Mouse (Mus musculus) hindbrain, embryonic 15.5 days (tissue): Measurements from ENCODE around the gene Fam227a. TPM values are rescaled to one million over a fixed set of nuclear protein-coding genes. Genes with fewer than 3 reads are reported as not detected.

Source experiments
- ATAC-seq: fragments of 200-750 bp; cut with Nextera tagmentation; 2 replicates; pipeline ENCODE4 v1.8.0; 2017; ENCODE audit warnings: low read depth, moderate number of reproducible peaks, moderate TSS enrichment; ENCODE audit not compliant: low FRiP score
- H3K27ac ChIP-seq: fragments of 300-500 bp; sonication (generic); replicated peaks from 2 replicates; pipeline ENCODE4 v1.5.1; 2015; ENCODE audit warnings: mild to moderate bottlenecking, inconsistent platforms
- H3K27me3 ChIP-seq: fragments of 300-500 bp; sonication (generic); 2 replicates; pipeline ENCODE4 v1.6.1; 2015; ENCODE audit warnings: control low read depth, inconsistent platforms
- H3K36me3 ChIP-seq: fragments of 300-500 bp; sonication (generic); 2 replicates; pipeline ENCODE4 v1.6.1; 2015; ENCODE audit warnings: control low read depth, inconsistent platforms
- H3K4me1 ChIP-seq: fragments of 300-500 bp; sonication (generic); replicated peaks from 2 replicates; pipeline ENCODE4 v1.6.1; 2015; ENCODE audit warnings: control low read depth, inconsistent platforms
- H3K4me2 ChIP-seq: fragments of 300-500 bp; sonication (generic); 2 replicates; pipeline ENCODE4 v1.6.1; 2015; ENCODE audit warnings: moderate library complexity, mild to moderate bottlenecking, inconsistent platforms
- H3K4me3 ChIP-seq: fragments of 300-500 bp; sonication (generic); 2 replicates; pipeline ENCODE4 v1.5.1; 2015; ENCODE audit warnings: mild to moderate bottlenecking, inconsistent platforms
- H3K9ac ChIP-seq: fragments of 300-500 bp; sonication (generic); 2 replicates; pipeline ENCODE4 v1.6.1; 2015; ENCODE audit warnings: inconsistent platforms
- H3K9me3 ChIP-seq: fragments of 300-500 bp; sonication (generic); 2 replicates; pipeline ENCODE4 v1.6.1; 2016; ENCODE audit warnings: control low read depth, inconsistent platforms
- WGBS: fragments of 180-500 bp; shearing (Covaris S2); methylation state at CpG from one replicate; pipeline ENCODE4 v1.1.7; 2015; 5-methylcytosine and 5-hydroxymethylcytosine counted together
- polyA plus RNA-seq: library from polyadenylated mRNA; unstranded; fragments of >200 nt; fragmentation: Nextera tagmentation; extraction: Ambion mirVana; gene quantifications from 2 replicates; pipeline ENCODE4 v1.2.1, GENCODE M21; 2015

Gene Fam227a
- polyA plus RNA-seq, 1 experiment from 2014 or later, result 4.5 TPM

DNA sequence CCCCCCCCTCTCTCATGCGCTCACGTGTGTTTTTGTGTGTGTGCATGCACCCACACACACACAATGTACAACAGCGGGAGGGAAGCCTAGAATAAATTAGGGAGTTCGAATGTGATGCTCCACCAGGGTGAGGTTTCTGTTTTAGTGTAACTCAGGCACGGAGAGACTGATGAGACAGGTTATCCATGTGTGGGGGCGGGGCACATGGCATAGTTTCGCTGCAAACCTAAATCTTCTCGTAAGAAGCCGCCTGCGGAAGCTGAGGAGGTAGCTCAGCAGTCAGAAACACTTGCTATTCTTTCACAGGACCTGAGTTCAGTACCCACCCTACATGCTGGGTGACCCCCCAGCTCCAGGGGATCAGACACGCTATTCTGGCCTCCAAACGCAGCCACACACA, 10.6 kb downstream of the Fam227a start:
- Histone ChIP-seq H3K36me3 (peaks cover 40% of the 10 kb centered on the region; the same call in 1 of the 2 replicates), H3K4me3 (no peak overlapping the region), H3K27me3 (no peaks in the 10 kb centered on the region), H3K27ac (no peak overlapping the region), H3K4me2 (no peak overlapping the region), H3K9me3 (no peaks in the 10 kb centered on the region), H3K4me1 (no peaks in the 10 kb centered on the region), H3K9ac (no peak overlapping the region)
- no peak for ATAC-seq
- WGBS, result 93% methylated on average over 12 of the region's 12 CpGs

DNA sequence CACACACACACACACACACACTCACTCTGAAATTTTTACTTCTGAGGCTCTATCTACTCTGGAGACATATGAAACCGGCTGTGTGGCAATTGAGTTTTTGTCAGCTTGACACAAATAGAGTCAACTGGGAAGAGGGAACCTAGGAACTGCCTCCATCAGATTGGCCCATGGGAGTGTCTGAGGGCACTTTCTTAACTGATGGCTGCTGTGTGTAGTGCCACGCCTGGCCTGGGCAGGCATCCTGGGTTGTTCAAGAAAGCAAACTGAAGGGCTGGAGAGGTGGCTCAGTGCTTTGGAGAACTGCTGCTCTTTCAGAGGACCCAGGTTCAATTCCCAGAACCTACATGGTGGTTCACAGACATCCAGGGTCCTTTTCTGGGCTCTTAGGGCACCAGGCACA, 13.3 kb downstream of the Fam227a start:
- Histone ChIP-seq H3K27me3 (no peaks in the 10 kb centered on the region), H3K36me3 (peaks cover 52% of the 10 kb centered on the region), H3K9me3 (no peaks in the 10 kb centered on the region), H3K9ac (no peak overlapping the region), H3K4me2 (no peak overlapping the region), H3K4me1 (no peaks in the 10 kb centered on the region), H3K4me3 (no peak overlapping the region), H3K27ac (no peak overlapping the region)
- ATAC-seq, result no peak
- 90% methylated on average over 2 of the region's 2 CpGs for WGBS

DNA sequence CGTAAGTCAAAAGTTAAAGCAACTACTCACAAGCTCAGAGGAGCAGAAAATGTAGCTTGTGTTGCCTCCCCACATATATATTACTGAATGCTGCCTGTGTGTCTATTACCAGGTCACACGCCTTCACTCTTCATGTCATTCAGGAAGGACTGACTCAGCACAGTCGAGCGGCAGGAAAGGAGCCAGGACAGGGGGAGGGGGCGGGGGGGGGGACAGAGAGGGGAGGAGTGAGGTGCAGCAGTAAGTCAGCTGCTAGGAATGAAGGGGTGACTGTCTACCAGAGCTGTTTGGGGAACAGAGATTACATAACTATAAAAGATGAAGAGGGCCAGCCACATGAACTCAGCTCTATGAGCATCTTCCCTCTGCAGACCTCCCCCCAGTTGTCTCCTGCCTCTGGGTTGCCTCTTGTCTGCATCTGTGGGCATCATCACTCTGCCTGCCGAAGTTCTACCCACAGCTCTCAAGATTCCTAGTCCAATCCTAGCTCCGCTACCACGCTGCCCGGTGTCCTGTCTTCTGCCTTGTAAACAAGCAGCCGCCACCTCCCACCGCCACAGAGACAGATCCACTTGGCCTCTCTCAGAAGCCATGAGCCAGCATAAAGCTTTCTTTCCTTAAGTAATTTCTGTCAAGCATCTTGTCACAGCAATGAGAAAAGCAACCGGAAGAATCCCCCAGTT, 17.5 kb downstream of the Fam227a start:
- H3K9ac ChIP-seq, result no peak overlapping the region
- WGBS, result 81% methylated on average over 11 of the region's 12 CpGs
- no peaks in the 10 kb centered on the region for H3K27me3 ChIP-seq
- no peak overlapping the region for H3K4me3 ChIP-seq
- H3K27ac ChIP-seq, result no peak overlapping the region
- ATAC-seq, result no peak
- no peak overlapping the region for H3K4me2 ChIP-seq
- no peaks in the 10 kb centered on the region for H3K4me1 ChIP-seq
- H3K36me3 ChIP-seq, result peaks cover 53% of the 10 kb centered on the region
- H3K9me3 ChIP-seq, result no peaks in the 10 kb centered on the region

- ATAC-seq, result no peak
- Histone ChIP-seq H3K4me1 (no peaks in the 10 kb centered on the region), H3K9me3 (no peaks in the 10 kb centered on the region), H3K4me3 (no peak overlapping the region), H3K4me2 (no peak overlapping the region), H3K9ac (no peak overlapping the region), H3K27me3 (no peaks in the 10 kb centered on the region), H3K27ac (no peak overlapping the region), H3K36me3 (peaks cover 78% of the 10 kb centered on the region)
- WGBS, result 84% methylated on average over 2 of the region's 2 CpGs
Observed at GRCm38 (mm10) chr15:79630471-79630870, 28.3 kb downstream of the Fam227a start.

DNA sequence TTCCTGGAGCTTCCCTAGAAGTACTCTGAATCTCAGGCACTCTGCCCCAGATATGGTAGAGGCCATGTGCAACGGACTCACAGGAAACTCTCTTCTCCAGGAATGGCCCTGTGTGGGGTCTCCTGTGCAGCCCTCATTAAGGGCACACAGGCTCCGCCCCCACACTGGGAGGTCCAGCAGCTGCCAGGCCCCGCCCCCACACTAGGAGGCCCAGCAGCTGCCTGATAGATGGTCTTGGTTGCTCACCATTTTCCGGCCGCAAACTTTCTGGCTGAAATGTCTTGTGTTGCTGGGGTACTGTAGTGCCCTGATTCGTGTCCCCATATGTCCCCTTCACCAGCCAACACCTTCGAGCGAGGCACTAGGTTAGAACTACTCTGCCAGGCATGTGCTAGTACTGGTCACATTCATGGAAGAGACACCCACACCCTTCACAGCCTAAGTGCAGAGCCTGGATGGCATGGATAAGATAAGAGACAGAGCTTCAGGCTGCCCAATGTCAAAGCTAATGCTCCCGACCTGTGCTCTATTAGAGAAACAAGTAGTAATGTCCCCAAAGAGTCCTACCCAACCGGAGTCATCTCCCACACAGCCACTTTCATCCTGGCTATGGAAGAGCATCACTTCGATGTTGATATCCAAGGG, 38.9 kb downstream of the Fam227a start:
- 88% methylated on average over 11 of the region's 11 CpGs for WGBS
- Histone ChIP-seq H3K27me3 (no peaks in the 10 kb centered on the region), H3K9me3 (no peaks in the 10 kb centered on the region), H3K4me1 (no peaks in the 10 kb centered on the region), H3K27ac (no peak overlapping the region), H3K36me3 (peaks cover 65% of the 10 kb centered on the region), H3K4me2 (no peak overlapping the region), H3K9ac (no peak overlapping the region), H3K4me3 (no peak overlapping the region)
- no peak for ATAC-seq

DNA sequence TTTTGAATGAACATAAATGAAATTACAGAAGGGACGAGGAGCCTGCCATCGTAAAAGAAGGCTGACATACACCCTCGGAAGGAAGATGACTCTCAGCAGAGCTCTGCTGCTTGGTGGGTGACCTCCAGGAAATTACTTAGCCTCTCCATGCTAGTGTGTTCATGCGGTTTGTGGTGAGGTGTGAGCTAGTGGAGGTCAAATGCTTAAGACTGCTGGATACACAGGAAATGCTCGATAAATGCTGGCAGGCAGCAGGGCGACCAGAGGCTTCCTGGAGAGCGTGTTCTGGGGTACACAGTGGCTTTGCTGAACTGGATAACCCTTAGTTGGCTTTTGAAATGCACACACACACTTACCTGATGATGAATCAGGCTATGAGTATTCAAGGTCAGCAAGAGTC, 40.3 kb downstream of the Fam227a start:
- H3K4me3 ChIP-seq, result no peak overlapping the region
- H3K27me3 ChIP-seq, result no peaks in the 10 kb centered on the region
- H3K9me3 ChIP-seq, result no peaks in the 10 kb centered on the region
- H3K4me1 ChIP-seq, result no peaks in the 10 kb centered on the region
- 82% methylated on average over 7 of the region's 7 CpGs for WGBS
- no peak overlapping the region for H3K9ac ChIP-seq
- no peak overlapping the region for H3K4me2 ChIP-seq
- no peak overlapping the region for H3K27ac ChIP-seq
- H3K36me3 ChIP-seq, result peaks cover 62% of the 10 kb centered on the region
- ATAC-seq, result no peak

GRCm38 (mm10) chr15:79617135-79617534, 41.6 kb downstream of the Fam227a start:
- Histone ChIP-seq H3K9me3 (no peaks in the 10 kb centered on the region), H3K4me1 (no peaks in the 10 kb centered on the region), H3K27ac (no peak overlapping the region), H3K9ac (no peak overlapping the region), H3K4me3 (no peak overlapping the region), H3K36me3 (peaks cover 58% of the 10 kb centered on the region), H3K27me3 (no peaks in the 10 kb centered on the region), H3K4me2 (no peak overlapping the region)
- WGBS, result 82% methylated on average over 11 of the region's 11 CpGs
- no peak for ATAC-seq

DNA sequence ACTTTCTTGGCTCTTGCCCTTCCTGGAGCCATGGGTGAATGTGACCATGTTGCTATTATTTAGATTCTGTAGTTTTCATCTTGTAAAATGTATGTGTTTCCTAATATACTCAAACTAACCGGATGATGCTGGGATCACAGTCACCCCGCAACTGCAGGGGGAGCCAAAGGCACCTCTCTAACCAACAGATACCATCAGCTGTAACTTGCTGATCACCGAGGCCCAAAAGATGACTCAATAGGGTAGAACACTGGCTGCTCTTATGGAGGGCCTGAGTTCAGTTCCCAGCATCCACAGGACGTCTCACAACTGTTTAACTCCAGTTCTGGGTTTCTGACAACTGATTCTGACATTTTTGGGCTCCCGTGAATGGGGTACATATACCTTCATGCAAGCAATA, 42.0 kb downstream of the Fam227a start:
- no peak overlapping the region for H3K4me3 ChIP-seq
- 88% methylated on average over 5 of the region's 5 CpGs for WGBS
- no peaks in the 10 kb centered on the region for H3K27me3 ChIP-seq
- H3K4me2 ChIP-seq, result no peak overlapping the region
- no peaks in the 10 kb centered on the region for H3K9me3 ChIP-seq
- no peak overlapping the region for H3K9ac ChIP-seq
- no peaks in the 10 kb centered on the region for H3K4me1 ChIP-seq
- H3K27ac ChIP-seq, result no peak overlapping the region
- H3K36me3 ChIP-seq, result peaks cover 55% of the 10 kb centered on the region
- ATAC-seq, result no peak

GRCm38 (mm10) chr15:79615501-79615900, 43.3 kb downstream of the Fam227a start:
- Histone ChIP-seq H3K4me3 (no peak overlapping the region), H3K27me3 (no peaks in the 10 kb centered on the region), H3K4me2 (no peak overlapping the region), H3K36me3 (peaks cover 50% of the 10 kb centered on the region), H3K9ac (no peak overlapping the region), H3K9me3 (no peaks in the 10 kb centered on the region), H3K27ac (no peak overlapping the region), H3K4me1 (no peaks in the 10 kb centered on the region)
- ATAC-seq, result no peak
- 86% methylated on average over 7 of the region's 7 CpGs for WGBS

DNA sequence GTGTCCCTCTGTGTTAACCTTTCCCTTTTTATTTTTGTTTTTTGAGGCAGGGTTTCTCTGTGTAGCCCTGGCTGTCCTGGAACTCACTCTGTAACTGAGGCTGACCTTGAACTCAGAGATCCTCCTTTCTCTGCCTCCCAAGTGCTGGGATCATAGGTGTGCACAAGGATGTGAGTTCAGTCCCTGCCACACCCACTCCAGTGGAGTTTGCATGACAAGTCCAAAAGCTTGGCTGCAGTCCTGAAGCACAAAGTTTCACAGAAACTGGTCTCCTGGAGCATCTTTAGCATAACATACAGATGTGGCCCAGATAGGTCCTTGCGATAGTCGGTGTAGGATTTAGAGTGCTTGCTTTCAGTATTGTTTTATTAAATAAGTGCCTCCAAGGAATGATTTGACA, 49.5 kb downstream of the Fam227a start:
- no peaks in the 10 kb centered on the region for H3K27me3 ChIP-seq
- H3K4me2 ChIP-seq, result no peak overlapping the region
- H3K4me3 ChIP-seq, result no peak overlapping the region
- no peak for ATAC-seq
- WGBS, result 100% methylated on average over 2 of the region's 2 CpGs
- H3K36me3 ChIP-seq, result peaks cover 25% of the 10 kb centered on the region
- peaks cover 8% of the 10 kb centered on the region for H3K4me1 ChIP-seq
- no peak overlapping the region for H3K9ac ChIP-seq
- H3K27ac ChIP-seq, result no peak overlapping the region
- H3K9me3 ChIP-seq, result no peaks in the 10 kb centered on the region

DNA sequence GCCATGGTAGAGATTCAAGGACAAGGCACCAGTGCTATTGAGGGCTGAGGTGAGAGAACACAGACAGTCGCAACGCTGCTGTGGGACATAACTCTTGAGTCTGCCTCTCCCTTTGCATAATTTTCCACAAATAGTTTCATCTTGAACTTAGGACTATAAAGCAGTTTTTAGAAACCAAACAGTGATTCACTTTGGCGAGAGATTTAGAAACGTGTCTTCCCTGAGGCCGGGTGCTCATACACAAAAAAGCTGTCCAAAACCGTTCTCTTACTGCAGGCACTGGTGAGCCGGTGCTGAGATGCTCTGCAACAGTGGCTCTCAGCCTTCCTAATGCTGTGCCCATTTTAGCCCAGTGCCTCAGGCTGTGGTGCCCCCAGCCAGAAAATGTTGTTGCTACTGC, 50.5 kb downstream of the Fam227a start:
- 79% methylated on average over 7 of the region's 7 CpGs for WGBS
- peaks cover 18% of the 10 kb centered on the region for H3K36me3 ChIP-seq
- no peak for ATAC-seq

GRCm38 (mm10) chr15:79607757-79608156, 51.0 kb downstream of the Fam227a start:
- H3K27ac ChIP-seq, result no peak overlapping the region
- ATAC-seq, result no peak
- no peak overlapping the region for H3K4me2 ChIP-seq
- 61% methylated on average over 2 of the region's 2 CpGs for WGBS
- H3K9ac ChIP-seq, result no peak overlapping the region
- peaks cover 8% of the 10 kb centered on the region for H3K4me1 ChIP-seq
- H3K27me3 ChIP-seq, result 0 out of 2 replicates have a peak, but pooled peaks cover 2% of the 10 kb centered on the region
- no peaks in the 10 kb centered on the region for H3K9me3 ChIP-seq
- peaks cover 18% of the 10 kb centered on the region for H3K36me3 ChIP-seq
- H3K4me3 ChIP-seq, result no peak overlapping the region

More for the DNA sequence above, 50.5 kb downstream of the Fam227a start:
- no peak overlapping the region for H3K4me2 ChIP-seq
- H3K27ac ChIP-seq, result no peak overlapping the region
- H3K4me3 ChIP-seq, result no peak overlapping the region
- peaks cover 8% of the 10 kb centered on the region for H3K4me1 ChIP-seq
- no peak overlapping the region for H3K9ac ChIP-seq
- 0 out of 2 replicates have a peak, but pooled peaks cover 2% of the 10 kb centered on the region for H3K27me3 ChIP-seq
- no peaks in the 10 kb centered on the region for H3K9me3 ChIP-seq
